Mouse (Mus musculus) midbrain, embryonic 16.5 days (tissue): Measurements from ENCODE around the gene Phf7. TPM values are rescaled to one million over a fixed set of nuclear protein-coding genes. Genes with fewer than 3 reads are reported as not detected.

Source experiments
- ATAC-seq: fragments of 200-750 bp; cut with Nextera tagmentation; 2 replicates; pipeline ENCODE4 v1.8.0; 2017; ENCODE audit warnings: moderate TSS enrichment
- H3K27ac ChIP-seq: fragments of 300-500 bp; sonication (generic); 2 replicates; pipeline ENCODE4 v1.5.1; 2014; ENCODE audit warnings: mild to moderate bottlenecking, low read length, mixed read lengths
- H3K27me3 ChIP-seq: fragments of 300-500 bp; sonication (generic); 2 replicates; pipeline ENCODE4 v1.6.1; 2014; ENCODE audit warnings: low read depth, low read length, mixed read lengths; ENCODE audit not compliant: control insufficient read depth, insufficient read depth
- H3K36me3 ChIP-seq: fragments of 300-500 bp; sonication (generic); 2 replicates; pipeline ENCODE4 v1.6.1; 2014; ENCODE audit warnings: mild to moderate bottlenecking, low read length, moderate library complexity, mixed read lengths; ENCODE audit not compliant: control insufficient read depth, insufficient read depth
- H3K4me1 ChIP-seq: fragments of 300-500 bp; sonication (generic); 2 replicates; pipeline ENCODE4 v1.6.1; 2014; ENCODE audit warnings: mild to moderate bottlenecking, low read length, mixed read lengths; ENCODE audit not compliant: control insufficient read depth, insufficient read depth
- H3K4me2 ChIP-seq: fragments of 300-500 bp; sonication (generic); 2 replicates; pipeline ENCODE4 v1.6.1; 2014; ENCODE audit warnings: mild to moderate bottlenecking, low read length, mixed read lengths
- H3K4me3 ChIP-seq: fragments of 300-500 bp; sonication (generic); 2 replicates; pipeline ENCODE4 v1.5.1; 2014; ENCODE audit warnings: low read depth, mild to moderate bottlenecking, low read length, moderate library complexity, mixed read lengths
- H3K9ac ChIP-seq: fragments of 300-500 bp; sonication (generic); 2 replicates; pipeline ENCODE4 v1.6.1; 2014; ENCODE audit warnings: low read depth, low read length, mixed read lengths
- H3K9me3 ChIP-seq: fragments of 300-500 bp; sonication (generic); replicated peaks from 2 replicates; pipeline ENCODE4 v1.6.1; 2014; ENCODE audit warnings: mild to moderate bottlenecking, low read length, mixed read lengths; ENCODE audit not compliant: control insufficient read depth, poor library complexity, severe bottlenecking
- WGBS: fragments of 180-500 bp; shearing (Covaris S2); extraction: QIAGEN DNeasy Blood & Tissue Kit; methylation state at CpG from one replicate; pipeline ENCODE4 v1.1.7; 2014; 5-methylcytosine and 5-hydroxymethylcytosine counted together
- polyA plus RNA-seq: library from polyadenylated mRNA; unstranded; fragments of >200 nt; fragmentation: Nextera tagmentation; extraction: Ambion mirVana; gene quantifications from 2 replicates; pipeline ENCODE4 v1.2.1, GENCODE M21; 2015

Gene Phf7
- polyA plus RNA-seq, 1 experiment from 2014 or later, result 10.8 TPM

GRCm38 (mm10) chr14:31258476-31259050 lies 7.4 kb upstream of the Phf7 start:
- Histone ChIP-seq H3K27me3 (no peaks in the 10 kb centered on the region), H3K36me3 (peaks cover 60% of the 10 kb centered on the region), H3K9ac (no peak overlapping the region), H3K4me1 (no peaks in the 10 kb centered on the region), H3K4me3 (no peak overlapping the region), H3K4me2 (no peak overlapping the region), H3K27ac (no peak overlapping the region), H3K9me3 (no peaks in the 10 kb centered on the region)
- ATAC-seq, result no peak
- WGBS, result 93% methylated on average over 14 of the region's 14 CpGs

DNA sequence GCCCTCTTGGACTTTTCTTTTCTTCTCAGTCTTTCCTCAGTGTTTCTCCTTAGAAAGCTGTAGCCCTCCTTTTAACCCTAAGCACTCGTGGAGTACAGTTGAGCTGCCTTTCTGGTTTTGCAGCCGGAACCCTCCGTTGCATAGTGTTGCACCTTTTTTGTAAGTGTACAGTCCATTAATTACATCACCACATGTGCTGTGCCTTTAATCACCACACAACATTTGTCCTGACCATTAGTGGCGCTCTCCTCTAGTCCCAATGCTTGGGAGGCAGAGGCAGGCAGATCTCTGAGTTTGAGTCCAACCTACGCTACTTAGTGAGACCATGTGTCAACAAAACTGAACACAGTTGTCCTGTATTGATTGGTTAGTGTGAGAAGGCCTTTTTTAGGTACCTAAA lies 974 bp upstream of the Phf7 start:
- peak overlapping the region; percentile 90 for H3K4me3 ChIP-seq
- no peaks in the 10 kb centered on the region for H3K9me3 ChIP-seq
- H3K4me1 ChIP-seq, result peaks cover 19% of the 10 kb centered on the region
- H3K27ac ChIP-seq, result no peak overlapping the region
- H3K4me2 ChIP-seq, result peak overlapping the region; percentile 69
- no peaks in the 10 kb centered on the region for H3K27me3 ChIP-seq
- WGBS, result 90% methylated on average over 5 of the region's 5 CpGs
- ATAC-seq, result no peak
- H3K9ac ChIP-seq, result peak overlapping the region; percentile 97
- H3K36me3 ChIP-seq, result peaks cover 24% of the 10 kb centered on the region

- Histone ChIP-seq H3K27ac (peak overlapping the region; percentile 72), H3K4me1 (peaks cover 19% of the 10 kb centered on the region), H3K9ac (peak overlapping the region; percentile 97), H3K27me3 (no peaks in the 10 kb centered on the region), H3K4me2 (peak overlapping the region; percentile 69), H3K4me3 (peak overlapping the region; percentile 90), H3K36me3 (peaks cover 23% of the 10 kb centered on the region), H3K9me3 (no peaks in the 10 kb centered on the region)
- ATAC-seq, result no peak
- WGBS, result 2% methylated on average over 18 of the region's 18 CpGs
Measured at GRCm38 (mm10) chr14:31251626-31252025, 509 bp upstream of the Phf7 start.

DNA sequence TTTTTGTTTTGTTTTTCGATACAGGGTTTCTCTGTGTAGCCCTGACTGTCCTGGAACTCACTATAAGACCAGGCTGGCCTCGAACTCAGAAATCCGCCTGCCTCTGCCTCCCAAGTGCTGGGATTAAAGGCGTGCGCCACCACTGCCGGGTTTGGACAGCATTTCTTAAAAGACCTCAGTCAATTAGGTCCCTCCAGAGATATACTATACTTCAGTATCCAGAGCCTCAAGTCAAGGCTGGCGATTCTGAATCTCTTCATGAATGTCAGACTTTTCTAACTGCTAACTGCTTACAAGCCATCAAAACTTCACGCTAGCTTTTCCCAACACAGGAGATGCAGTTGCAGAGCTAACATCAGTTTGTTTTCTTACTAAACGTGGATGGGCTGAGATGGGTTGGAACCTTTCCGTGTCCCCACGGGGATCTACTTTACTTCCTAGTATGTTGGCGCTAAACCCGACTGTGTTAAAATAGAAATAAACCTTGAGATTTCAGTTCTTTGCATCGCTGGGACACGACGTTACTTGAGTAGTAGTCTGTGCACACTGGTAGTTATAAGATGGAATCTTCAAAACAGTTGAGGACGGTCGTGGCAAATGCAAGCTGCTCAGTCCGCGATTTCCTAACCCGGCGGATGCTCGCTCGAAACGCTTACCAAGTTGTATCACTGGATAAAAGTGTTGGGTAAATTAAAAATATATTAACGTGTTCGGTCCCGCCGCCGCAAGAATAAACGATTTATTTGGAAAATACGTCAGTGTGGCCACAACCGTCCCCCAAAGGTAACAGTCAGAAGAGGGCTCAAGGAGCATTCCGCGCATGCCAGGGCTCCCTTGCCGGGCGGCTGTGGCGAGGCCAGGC lies 664 bp downstream of the Phf7 start:
- ATAC-seq, result peak; percentile 88
- H3K4me1 ChIP-seq, result peaks cover 19% of the 10 kb centered on the region

DNA sequence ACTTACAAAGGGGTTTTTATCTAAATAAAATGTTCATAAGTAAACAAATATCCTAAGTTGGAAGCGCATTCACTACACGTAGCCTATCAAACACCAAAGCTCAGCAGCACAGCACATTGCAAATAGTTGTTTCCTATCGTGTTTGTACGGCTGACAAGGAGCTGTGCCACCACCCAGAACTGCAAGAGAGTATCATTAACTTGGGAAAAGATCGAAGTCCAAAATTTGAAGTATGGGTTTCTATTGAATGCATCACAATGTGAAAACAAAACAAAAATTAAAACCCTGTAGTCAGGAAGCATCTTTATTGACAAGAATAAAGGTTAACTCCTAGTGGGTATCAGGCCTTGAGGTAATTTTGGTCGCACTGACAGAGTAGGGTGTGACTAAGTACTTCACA lies 2.7 kb downstream of the Phf7 start:
- Histone ChIP-seq H3K9me3 (no peaks in the 10 kb centered on the region), H3K4me1 (peaks cover 19% of the 10 kb centered on the region), H3K27ac (no peak overlapping the region), H3K4me2 (no peak overlapping the region), H3K4me3 (no peak overlapping the region), H3K27me3 (no peaks in the 10 kb centered on the region), H3K9ac (no peak overlapping the region), H3K36me3 (0 out of 2 replicates have a peak, but pooled peaks cover 2% of the 10 kb centered on the region)
- ATAC-seq, result no peak
- WGBS, result 90% methylated on average over 6 of the region's 6 CpGs

More for the DNA sequence above, 664 bp downstream of the Phf7 start:
- H3K4me2 ChIP-seq, result peak overlapping the region; percentile 58
- peaks cover 14% of the 10 kb centered on the region for H3K36me3 ChIP-seq
- H3K27me3 ChIP-seq, result no peaks in the 10 kb centered on the region
- H3K9me3 ChIP-seq, result no peaks in the 10 kb centered on the region
- 20% methylated on average over 38 of the region's 38 CpGs for WGBS
- H3K9ac ChIP-seq, result peak overlapping the region; percentile 97
- H3K4me3 ChIP-seq, result peak overlapping the region; percentile 90
- peak overlapping the region; percentile 95 for H3K27ac ChIP-seq

DNA sequence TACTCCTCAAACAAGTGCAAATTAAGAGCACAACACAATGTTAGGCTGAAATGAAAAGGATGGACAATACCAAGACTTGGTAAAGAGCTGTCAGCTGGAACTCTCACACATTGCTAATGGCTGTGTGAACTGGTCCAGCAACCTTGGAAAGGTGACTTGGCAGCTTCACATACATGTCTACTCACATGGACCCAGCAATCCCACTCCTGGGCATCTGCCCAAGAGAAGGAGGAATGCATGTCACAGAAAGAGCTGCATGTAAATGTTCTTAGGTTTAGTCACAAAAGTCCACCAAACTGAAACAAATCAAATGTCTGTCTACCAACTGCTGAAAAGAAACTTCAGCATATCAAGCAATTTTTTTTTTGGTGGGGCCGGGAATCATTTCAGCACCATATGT lies 5.2 kb downstream of the Phf7 start:
- Histone ChIP-seq H3K9ac (no peak overlapping the region), H3K4me1 (0 out of 2 replicates have a peak, but pooled peaks cover 6% of the 10 kb centered on the region), H3K9me3 (no peaks in the 10 kb centered on the region), H3K4me2 (no peak overlapping the region), H3K4me3 (no peak overlapping the region), H3K27ac (no peak overlapping the region), H3K27me3 (no peaks in the 10 kb centered on the region), H3K36me3 (no peaks in the 10 kb centered on the region)
- no peak for ATAC-seq
- 73% methylated on average over 1 of the region's 1 CpGs for WGBS

DNA sequence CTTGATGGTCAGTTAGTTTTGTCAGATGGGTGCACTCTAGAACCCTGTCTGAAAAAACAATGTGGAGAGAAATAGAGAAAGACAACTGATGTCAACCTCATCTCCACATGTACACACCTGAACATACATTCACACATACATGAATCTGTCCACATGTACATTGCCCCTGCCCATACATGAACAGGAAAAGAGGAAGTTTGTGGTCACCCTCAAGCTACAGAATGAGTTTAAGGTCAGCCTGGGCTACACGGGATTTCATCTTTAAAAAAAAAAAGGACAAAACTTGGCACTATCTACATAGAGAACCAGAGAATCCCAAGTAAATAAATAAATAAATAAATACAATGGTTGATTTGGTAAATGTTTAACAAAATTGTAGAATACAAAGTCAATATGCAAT lies 6.3 kb downstream of the Phf7 start:
- Histone ChIP-seq H3K4me1 (no peaks in the 10 kb centered on the region), H3K27ac (no peak overlapping the region), H3K27me3 (no peaks in the 10 kb centered on the region), H3K4me2 (no peak overlapping the region), H3K9me3 (no peaks in the 10 kb centered on the region), H3K9ac (no peak overlapping the region), H3K36me3 (no peaks in the 10 kb centered on the region), H3K4me3 (no peak overlapping the region)
- no peak for ATAC-seq
- WGBS, result 91% methylated on average over 1 of the region's 1 CpGs

DNA sequence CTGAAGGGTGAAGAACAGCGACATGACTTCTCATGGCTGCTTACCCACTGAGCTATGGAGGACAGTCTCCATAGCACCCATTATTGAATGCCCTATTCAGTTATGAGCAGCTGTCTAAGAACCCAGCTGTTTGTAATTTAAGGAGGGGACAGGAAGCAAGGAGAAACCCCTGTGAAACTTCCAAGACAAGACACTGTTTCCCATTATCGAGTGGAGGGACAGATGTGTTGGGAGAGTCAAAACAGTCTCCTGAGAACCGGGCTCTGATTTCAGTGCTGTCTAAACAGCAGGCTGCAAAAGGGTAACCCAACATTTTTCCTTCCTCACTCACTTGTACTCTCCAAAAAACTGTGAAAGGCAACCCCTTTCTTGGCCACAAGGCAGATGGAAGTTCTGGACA lies 10.6 kb downstream of the Phf7 start:
- Histone ChIP-seq H3K4me2 (no peak overlapping the region), H3K9me3 (no peaks in the 10 kb centered on the region), H3K27ac (no peak overlapping the region), H3K27me3 (no peaks in the 10 kb centered on the region), H3K36me3 (no peaks in the 10 kb centered on the region), H3K4me1 (no peaks in the 10 kb centered on the region), H3K4me3 (no peak overlapping the region), H3K9ac (no peak overlapping the region)
- no peak for ATAC-seq
- WGBS, result 72% methylated on average over 3 of the region's 3 CpGs
